Mouse (Mus musculus) hindbrain, embryonic 14.5 days (tissue): ENCODE data around the gene Mrpl9. TPM values are rescaled to one million over a fixed set of nuclear protein-coding genes. Genes with fewer than 3 reads are reported as not detected.

Experiments used
- ATAC-seq: fragments of 200-750 bp; cut with Nextera tagmentation; 2 replicates; pipeline ENCODE4 v1.8.0; 2017; ENCODE audit warnings: moderate number of reproducible peaks, mild to moderate bottlenecking, moderate TSS enrichment, moderate library complexity; ENCODE audit not compliant: low FRiP score
- DNase-seq: peaks from one replicate; pipeline ENCODE4 v3.0.0-alpha.2; 2015; ENCODE audit warnings: low spot score
- H3K27ac ChIP-seq: fragments of 300-500 bp; sonication (generic); 2 replicates; pipeline ENCODE4 v1.5.1; 2014; ENCODE audit warnings: mild to moderate bottlenecking, moderate library complexity
- H3K27me3 ChIP-seq: fragments of 300-500 bp; sonication (generic); 2 replicates; pipeline ENCODE4 v1.6.1; 2014; ENCODE audit warnings: mild to moderate bottlenecking, low read length, mixed read lengths; ENCODE audit not compliant: control insufficient read depth, insufficient read depth
- H3K36me3 ChIP-seq: fragments of 300-500 bp; sonication (generic); replicated peaks from 2 replicates; pipeline ENCODE4 v1.6.1; 2014; ENCODE audit not compliant: control insufficient read depth, insufficient read depth
- H3K4me1 ChIP-seq: fragments of 300-500 bp; sonication (generic); replicated peaks from 2 replicates; pipeline ENCODE4 v1.6.1; 2014; ENCODE audit warnings: antibody characterized with exemption, low read length, mixed read lengths; ENCODE audit not compliant: control insufficient read depth, insufficient read depth
- H3K4me2 ChIP-seq: fragments of 300-500 bp; sonication (generic); replicated peaks from 2 replicates; pipeline ENCODE4 v1.6.1; 2014; ENCODE audit warnings: mild to moderate bottlenecking, moderate library complexity
- H3K4me3 ChIP-seq: fragments of 300-500 bp; sonication (generic); replicated peaks from 2 replicates; pipeline ENCODE4 v1.5.1; 2014; ENCODE audit warnings: mild to moderate bottlenecking, low read length
- H3K9ac ChIP-seq: fragments of 300-500 bp; sonication (generic); 2 replicates; pipeline ENCODE4 v1.6.1; 2014
- H3K9me3 ChIP-seq: fragments of 300-500 bp; sonication (generic); 2 replicates; pipeline ENCODE4 v1.6.1; 2016; ENCODE audit warnings: low read length; ENCODE audit not compliant: control insufficient read depth
- WGBS: fragments of 180-500 bp; shearing (Covaris S2); extraction: QIAGEN DNeasy Blood & Tissue Kit; methylation state at CpG from one replicate; pipeline ENCODE4 v1.1.7; 2014; 5-methylcytosine and 5-hydroxymethylcytosine counted together
- polyA plus RNA-seq: library from polyadenylated mRNA; unstranded; fragments of >200 nt; fragmentation: Nextera tagmentation; extraction: Ambion mirVana; gene quantifications from 2 replicates; pipeline ENCODE4 v1.2.1, GENCODE M21; 2014

The Mrpl9 gene
- polyA plus RNA-seq = 58.4 and 59.9 TPM in 2 replicates

DNA sequence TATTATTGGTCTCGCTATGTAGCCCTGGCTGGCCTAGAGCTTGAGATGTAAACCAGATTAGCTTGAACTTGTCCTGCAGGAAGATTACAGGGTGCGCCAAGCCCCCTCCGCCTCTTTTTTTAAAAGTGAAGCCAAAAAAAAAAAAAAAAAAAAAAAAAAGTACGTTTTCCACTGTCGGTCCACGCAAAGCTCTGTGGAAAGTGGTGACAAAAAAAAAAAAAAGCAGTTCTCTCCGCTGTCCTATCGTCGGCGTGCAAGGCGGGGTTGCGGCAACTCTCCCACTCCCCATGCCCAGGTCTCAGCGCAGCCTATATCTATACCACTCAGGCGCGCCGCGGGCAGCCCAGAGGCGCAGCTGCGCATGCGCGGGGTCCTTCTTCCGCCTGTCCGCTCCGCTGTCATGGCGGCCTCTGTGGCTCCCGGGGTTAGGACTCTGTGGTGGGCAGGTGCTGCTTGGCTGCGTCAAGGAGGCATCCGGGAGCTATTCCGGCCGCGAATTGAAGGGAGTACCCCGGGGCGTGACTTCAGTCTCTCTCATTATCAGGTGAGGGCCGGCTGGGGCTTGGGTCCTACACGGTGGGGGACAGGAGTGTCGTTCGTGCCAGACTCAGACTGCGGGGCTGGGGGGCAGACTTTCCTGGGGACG lies at the start of gene Mrpl9:
TSS of gene Mrpl9 (plus strand) at position 368 of the 646 bp plus-strand sequence.
- Histone ChIP-seq H3K9me3 (no peaks in the 10 kb centered on the region), H3K36me3 (peaks cover 36% of the 10 kb centered on the region), H3K27ac (peak within 1 kb of the TSS; percentile 82), H3K4me1 (no peaks in the 10 kb centered on the region), H3K9ac (peak within 1 kb of the TSS; percentile 95), H3K27me3 (no peaks in the 10 kb centered on the region), H3K4me3 (peak within 1 kb of the TSS; percentile 98), H3K4me2 (peak within 1 kb of the TSS; percentile 91)
- DNase-seq (peak; percentile 98), ATAC-seq (peak; percentile 98)
- WGBS = 1% methylated on average over 39 of the region's 39 CpGs

DNA sequence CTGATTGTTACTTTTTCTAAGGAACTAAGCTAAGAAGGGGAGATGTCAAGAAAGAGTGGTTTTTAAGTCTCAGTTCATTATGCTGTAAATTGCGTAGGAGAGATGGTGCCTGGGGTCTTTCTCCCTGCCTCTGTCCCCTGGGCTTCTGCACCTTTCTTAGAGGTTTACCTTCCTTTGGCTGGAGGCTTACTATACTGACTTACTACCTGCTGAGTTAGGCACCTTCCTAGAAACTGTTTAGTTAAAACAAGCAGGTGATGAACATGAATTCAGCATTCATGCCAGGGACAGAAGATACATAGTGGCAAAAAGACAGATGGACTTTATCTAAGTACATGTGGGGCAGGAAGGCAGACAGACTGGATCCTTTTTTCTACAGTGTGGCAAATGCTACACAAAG lies 46.8 kb upstream of the Mrpl9 start:
- Histone ChIP-seq H3K4me1 (peaks cover 5% of the 10 kb centered on the region), H3K4me2 (no peak overlapping the region), H3K9ac (no peak overlapping the region), H3K27me3 (peaks cover 10% of the 10 kb centered on the region; the same call in 1 of the 2 replicates), H3K36me3 (no peaks in the 10 kb centered on the region), H3K9me3 (no peaks in the 10 kb centered on the region), H3K4me3 (no peak overlapping the region), H3K27ac (no peak overlapping the region)
- no peak for DNase-seq
- no peak for ATAC-seq
- 77% methylated on average over 1 of the region's 1 CpGs for WGBS

- no peak for ATAC-seq
- Histone ChIP-seq H3K36me3 (no peaks in the 10 kb centered on the region), H3K4me1 (peaks cover 5% of the 10 kb centered on the region), H3K4me3 (no peak overlapping the region), H3K27ac (no peak overlapping the region), H3K9ac (no peak overlapping the region), H3K4me2 (no peak overlapping the region), H3K27me3 (peaks cover 10% of the 10 kb centered on the region; the same call in 1 of the 2 replicates), H3K9me3 (no peaks in the 10 kb centered on the region)
- 87% methylated on average over 4 of the region's 4 CpGs for WGBS
- no peak for DNase-seq
Measured at GRCm38 (mm10) chr3:94396851-94397250, 46.3 kb upstream of the Mrpl9 start.

GRCm38 (mm10) chr3:94398217-94398616 lies 44.9 kb upstream of the Mrpl9 start, which contains the start of gene Lingo4:
Gene Lingo4 (plus strand): TSS chr3:94398517.
- peak within 1 kb of the TSS; percentile 32 for H3K4me3 ChIP-seq
- no peaks in the 10 kb centered on the region for H3K9me3 ChIP-seq
- peak within 1 kb of the TSS; percentile 63 for H3K4me2 ChIP-seq
- peaks cover 5% of the 10 kb centered on the region for H3K4me1 ChIP-seq
- ATAC-seq (no peak), DNase-seq (peak; percentile 19)
- no peaks in the 10 kb centered on the region for H3K36me3 ChIP-seq
- H3K9ac ChIP-seq = peak within 1 kb of the TSS; percentile 56
- H3K27ac ChIP-seq = no peak within 1 kb of the TSS
- H3K27me3 ChIP-seq = peaks cover 10% of the 10 kb centered on the region; the same call in 1 of the 2 replicates
- WGBS = 67% methylated on average over 6 of the region's 6 CpGs

DNA sequence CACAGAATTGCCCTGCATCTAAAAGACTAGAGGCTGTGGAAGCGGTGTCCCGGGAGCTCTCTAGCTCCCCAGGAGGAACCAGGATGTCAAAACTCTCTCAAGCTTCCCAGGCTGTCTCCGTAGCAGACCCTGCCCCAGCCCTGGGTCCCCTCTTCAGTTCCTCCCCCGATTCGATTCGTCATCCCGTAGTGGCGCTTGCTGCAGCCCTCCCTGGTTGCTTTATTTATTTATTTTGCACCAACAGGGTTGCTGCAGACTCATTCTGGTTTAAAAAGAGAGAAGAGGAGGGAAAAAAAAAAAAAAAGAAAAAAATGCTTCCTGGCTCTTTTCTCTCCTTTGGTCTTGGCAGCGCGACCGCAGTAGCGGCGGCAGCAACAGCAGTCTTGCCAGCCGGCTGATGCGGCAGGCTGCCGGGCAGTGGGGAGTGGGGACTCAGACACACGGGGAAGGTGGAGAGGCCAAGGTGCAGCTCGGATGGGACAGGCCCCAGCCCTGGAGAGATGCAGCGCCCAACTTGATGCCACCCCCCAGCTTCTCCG lies 44.1 kb upstream of the Mrpl9 start:
- WGBS = 1% methylated on average over 20 of the region's 20 CpGs
- no peak overlapping the region for H3K27ac ChIP-seq
- ATAC-seq (peak; percentile 67), DNase-seq (peak; percentile 58)
- peak overlapping the region; percentile 56 for H3K9ac ChIP-seq
- H3K9me3 ChIP-seq = no peaks in the 10 kb centered on the region
- peak overlapping the region; percentile 32 for H3K4me3 ChIP-seq
- no peaks in the 10 kb centered on the region for H3K36me3 ChIP-seq
- peaks cover 10% of the 10 kb centered on the region; the same call in 1 of the 2 replicates for H3K27me3 ChIP-seq
- peaks cover 5% of the 10 kb centered on the region for H3K4me1 ChIP-seq
- H3K4me2 ChIP-seq = peak overlapping the region; percentile 63

- Histone ChIP-seq H3K27ac (no peak overlapping the region), H3K9me3 (no peaks in the 10 kb centered on the region), H3K36me3 (no peaks in the 10 kb centered on the region), H3K4me2 (peak overlapping the region; percentile 63), H3K27me3 (peaks cover 10% of the 10 kb centered on the region; the same call in 1 of the 2 replicates), H3K4me1 (peaks cover 9% of the 10 kb centered on the region), H3K4me3 (peak overlapping the region; percentile 32; the same call in 1 of the 2 replicates), H3K9ac (peak overlapping the region; percentile 56; the same call in 1 of the 2 replicates)
- DNase-seq = peak; percentile 24
- peak; percentile 9; the same call in 1 of the 2 replicates for ATAC-seq
- 11% methylated on average over 5 of the region's 5 CpGs for WGBS
Measured at GRCm38 (mm10) chr3:94399663-94400310, 43.3 kb upstream of the Mrpl9 start.

- Histone ChIP-seq H3K27me3 (0 out of 2 replicates have a peak, but pooled peaks cover 3% of the 10 kb centered on the region), H3K4me1 (peaks cover 15% of the 10 kb centered on the region), H3K4me2 (no peak overlapping the region), H3K4me3 (no peak overlapping the region), H3K36me3 (no peaks in the 10 kb centered on the region), H3K27ac (no peak overlapping the region), H3K9me3 (no peaks in the 10 kb centered on the region), H3K9ac (no peak overlapping the region)
- 78% methylated on average over 8 of the region's 8 CpGs for WGBS
- ATAC-seq (no peak), DNase-seq (no peak)
Measured at GRCm38 (mm10) chr3:94402451-94402850, 40.7 kb upstream of the Mrpl9 start.

DNA sequence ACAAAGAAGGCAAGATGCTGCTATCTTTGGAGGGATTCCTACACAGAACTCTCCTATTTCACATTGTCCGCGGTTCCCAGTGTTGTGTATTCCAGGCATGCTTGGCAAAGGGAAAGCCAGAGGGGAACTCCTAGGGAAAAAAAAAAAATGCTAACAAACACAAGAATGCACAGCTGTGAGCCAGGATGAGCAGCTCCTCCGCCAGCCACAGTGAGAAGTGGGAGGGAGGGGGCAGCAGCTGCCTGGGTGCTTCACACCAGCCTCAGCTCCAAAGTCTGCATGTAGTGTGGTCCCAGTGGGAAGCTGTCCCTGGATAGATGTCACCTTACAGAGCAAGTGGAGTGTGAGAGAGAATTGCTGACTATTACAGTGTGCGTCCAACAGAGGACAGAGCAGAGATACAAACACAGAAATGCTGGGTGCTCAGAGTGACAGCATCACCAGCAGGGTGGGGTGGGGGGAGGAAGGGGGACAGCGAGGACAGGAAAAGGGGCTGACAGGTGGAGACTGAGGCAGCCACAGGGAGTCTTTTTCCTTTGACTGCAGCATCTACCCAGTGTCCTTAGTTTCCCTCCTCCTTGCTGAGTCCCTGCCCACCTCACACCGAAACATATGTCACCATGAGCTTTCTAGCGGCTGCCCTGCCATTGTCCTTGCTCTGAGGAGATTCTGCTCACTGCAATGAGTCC lies 38.6 kb upstream of the Mrpl9 start:
- 20% methylated on average over 7 of the region's 7 CpGs for WGBS
- no peak overlapping the region for H3K4me3 ChIP-seq
- ATAC-seq (peak; percentile 69), DNase-seq (no peak)
- H3K27ac ChIP-seq = no peak overlapping the region
- peak overlapping the region; percentile 24; the same call in 1 of the 2 replicates for H3K9ac ChIP-seq
- peaks cover 10% of the 10 kb centered on the region; the same call in 1 of the 2 replicates for H3K4me1 ChIP-seq
- no peak overlapping the region for H3K4me2 ChIP-seq
- H3K9me3 ChIP-seq = no peaks in the 10 kb centered on the region
- H3K27me3 ChIP-seq = no peaks in the 10 kb centered on the region
- no peaks in the 10 kb centered on the region for H3K36me3 ChIP-seq

DNA sequence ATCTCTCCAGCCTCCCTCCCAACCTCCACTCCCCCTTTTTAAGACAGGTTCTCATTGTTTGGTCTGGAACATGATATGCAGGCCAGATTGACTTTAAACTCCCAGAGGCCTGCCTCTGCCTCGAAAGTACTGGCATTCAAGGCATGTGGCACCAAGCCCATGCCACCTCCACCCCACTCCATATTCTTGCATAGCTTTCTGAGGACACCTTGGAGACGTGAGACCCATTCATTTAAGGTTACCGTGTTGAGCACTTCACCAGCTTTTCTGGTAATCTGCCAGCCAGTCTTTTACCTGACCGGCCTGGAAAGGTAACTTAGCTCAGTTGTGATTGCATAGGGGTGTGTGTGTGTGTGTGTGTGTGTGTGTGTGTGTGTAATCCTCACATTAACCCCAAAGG lies 37.6 kb upstream of the Mrpl9 start:
- no peak for ATAC-seq
- WGBS = 76% methylated on average over 4 of the region's 4 CpGs

More for the DNA sequence above, 37.6 kb upstream of the Mrpl9 start:
- DNase-seq = no peak
- no peak overlapping the region for H3K9ac ChIP-seq
- no peaks in the 10 kb centered on the region for H3K27me3 ChIP-seq
- 0 out of 2 replicates have a peak, but pooled peaks cover 10% of the 10 kb centered on the region for H3K4me1 ChIP-seq
- no peak overlapping the region for H3K27ac ChIP-seq
- no peak overlapping the region for H3K4me3 ChIP-seq
- H3K4me2 ChIP-seq = no peak overlapping the region
- H3K36me3 ChIP-seq = no peaks in the 10 kb centered on the region
- no peaks in the 10 kb centered on the region for H3K9me3 ChIP-seq
